Mouse (Mus musculus) cerebellum, postnatal 25 days (tissue): ENCODE measurements around the gene Krtap1-3.
"Not testable (repeated sequence)": the region's sequence is repeated elsewhere in the genome, so short reads cannot be mapped to it uniquely, and the experiment has no call there.

Experiments used
- DNase-seq, 2 experiments: peaks; one replicate each; pipeline ENCODE4 v3.0.0; 2021; ENCODE audit warnings: mixed read lengths in 2 of 2

The Krtap1-3 gene

GRCm38 (mm10) chr11:99590981-99591380, at the start of gene Krtap1-3:
Krtap1-3 (minus strand) TSS chr11:99591339.
- DNase-seq = no peak

GRCm38 (mm10) chr11:99640926-99641325, 49.8 kb upstream of the Krtap1-3 start:
- no peak for DNase-seq

DNA sequence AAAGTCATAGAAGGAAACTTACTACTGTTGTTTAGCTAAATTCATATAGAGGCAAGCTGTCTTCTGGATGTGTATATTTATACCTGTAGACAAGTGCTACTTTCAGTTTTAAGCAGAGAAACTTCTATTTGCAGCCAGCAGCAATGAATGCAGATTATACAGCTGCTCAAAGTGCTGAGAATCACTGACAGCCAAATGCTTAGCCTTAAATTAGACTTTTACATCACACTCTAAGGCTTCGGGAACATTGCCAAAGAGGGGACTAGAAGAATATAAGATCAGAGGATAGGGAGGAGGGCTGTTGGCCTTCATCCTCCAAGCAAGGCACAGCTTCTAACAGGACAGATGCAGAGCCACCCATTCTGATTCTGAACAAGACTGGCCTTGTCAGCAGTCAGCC, 45.9 kb upstream of the Krtap1-3 start:
- DNase-seq = no peak

GRCm38 (mm10) chr11:99634653-99635134, 43.6 kb upstream of the Krtap1-3 start, which contains the start of gene Krtap4-2:
Krtap4-2 (minus strand) TSS chr11:99635084.
- DNase-seq = no peak

DNA sequence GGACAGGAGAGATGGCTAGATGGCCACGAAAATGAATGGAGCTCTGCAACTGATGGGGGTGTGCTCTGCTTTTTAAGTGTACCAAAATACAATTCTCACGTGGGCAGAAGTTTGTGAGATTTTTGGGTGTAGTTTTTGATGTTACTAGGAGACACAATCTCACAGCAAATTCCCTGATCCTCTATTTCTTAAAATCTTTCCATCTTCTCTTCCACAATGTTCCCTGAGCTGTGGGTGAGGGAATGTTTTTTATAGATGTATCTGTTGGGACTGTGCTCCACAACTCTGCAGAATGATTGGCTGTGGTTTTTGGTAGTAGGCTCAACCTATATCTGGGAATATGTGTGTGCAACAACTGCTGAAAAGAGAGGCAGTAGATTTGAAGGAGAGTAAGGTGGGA, 42.2 kb upstream of the Krtap1-3 start:
- DNase-seq = no peak

DNA sequence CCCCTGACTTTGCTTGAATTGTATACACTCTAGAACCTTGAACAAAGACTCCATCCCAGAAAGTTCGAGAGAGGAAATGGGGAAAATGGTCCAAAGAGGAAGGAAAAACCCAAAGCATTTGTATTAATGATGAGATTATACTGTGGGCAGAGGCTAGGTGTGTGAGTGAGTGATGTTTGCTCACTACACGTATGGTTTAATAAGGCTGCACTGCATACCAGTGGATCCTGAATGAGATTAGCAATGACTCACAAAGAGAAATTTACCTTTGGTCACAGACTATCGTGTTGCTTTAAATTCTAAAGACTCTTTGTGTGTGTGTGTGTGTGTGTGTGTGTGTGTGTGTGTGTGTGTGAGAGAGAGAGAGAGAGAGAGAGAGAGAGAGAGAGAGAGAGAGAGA, 39.8 kb upstream of the Krtap1-3 start:
- DNase-seq = no peak

DNA sequence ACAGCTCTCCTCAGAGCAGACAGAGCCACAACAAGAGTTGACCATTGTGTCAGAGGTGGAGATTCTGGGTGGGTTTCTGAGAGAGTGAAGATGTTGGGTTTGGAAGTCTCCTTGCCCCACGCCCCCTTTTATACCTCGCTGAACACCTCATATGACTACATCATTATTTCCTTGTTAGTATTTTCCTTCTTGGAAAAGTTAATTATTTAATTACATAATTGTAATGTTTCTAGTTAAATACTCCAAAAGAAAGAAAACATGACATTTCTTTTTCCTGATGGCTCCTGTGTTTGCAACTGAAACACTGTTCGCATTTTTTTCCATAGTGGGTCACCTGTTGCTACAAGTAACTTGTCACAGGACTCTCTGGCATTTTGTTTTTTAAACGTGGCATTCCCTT, 37.0 kb upstream of the Krtap1-3 start, which contains the start of gene Krtap4-1:
Gene Krtap4-1, minus strand, starts transcription at position 101 of the 400 bp plus-strand sequence.
- DNase-seq = no peak

DNA sequence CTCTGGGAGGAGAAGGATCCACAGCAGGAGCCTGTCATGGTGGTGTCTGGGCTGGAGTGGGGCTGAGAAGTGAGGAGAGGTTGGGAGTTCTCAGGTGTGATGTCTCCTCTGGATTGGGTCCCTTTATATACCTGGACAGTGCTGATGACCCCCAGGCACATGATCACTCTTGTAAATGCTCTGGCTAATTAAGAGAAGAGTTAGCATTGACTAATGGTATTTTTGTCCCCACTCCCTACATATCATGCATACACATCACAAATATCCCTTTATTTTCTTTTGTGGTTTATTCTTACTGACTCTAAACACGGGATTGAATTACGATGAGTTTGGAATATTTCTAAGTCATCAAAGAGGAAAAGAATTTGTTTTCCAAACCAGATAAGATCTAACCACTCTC, 29.2 kb upstream of the Krtap1-3 start, which contains the start of gene Gm11562:
Gene Gm11562, minus strand, starts transcription at position 101 of the 400 bp plus-strand sequence.
- no peak for DNase-seq

DNA sequence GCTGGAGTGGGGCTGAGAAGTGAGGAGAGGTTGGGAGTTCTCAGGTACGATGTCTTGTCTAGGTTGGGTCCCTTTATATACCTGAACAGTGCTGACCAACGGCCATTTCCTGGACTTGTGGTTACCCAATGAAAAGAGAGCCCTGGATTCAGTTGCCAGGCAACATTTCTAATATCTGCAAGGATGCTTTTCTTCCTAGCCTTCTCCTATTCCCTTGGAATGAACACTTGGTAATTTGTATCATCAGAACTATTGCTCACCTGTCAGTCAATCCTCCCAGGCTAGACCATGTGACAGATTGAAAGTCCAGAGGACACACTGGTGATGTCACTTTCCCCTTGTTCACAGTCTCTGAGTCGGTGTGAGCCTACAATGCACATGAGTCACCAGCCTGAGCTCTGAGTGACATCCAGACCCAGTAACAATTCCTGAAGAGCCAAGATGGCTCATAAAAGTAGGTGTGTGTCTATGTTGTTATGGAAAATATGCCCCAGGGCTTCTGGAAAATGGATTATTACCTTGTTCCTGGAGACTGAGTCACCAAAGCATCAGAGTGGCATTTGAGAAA, 23.7 kb upstream of the Krtap1-3 start, which contains the start of gene Krtap2-4:
Gene Krtap2-4, minus strand, starts transcription at position 51 of the 568 bp plus-strand sequence.
- DNase-seq = no peak

DNA sequence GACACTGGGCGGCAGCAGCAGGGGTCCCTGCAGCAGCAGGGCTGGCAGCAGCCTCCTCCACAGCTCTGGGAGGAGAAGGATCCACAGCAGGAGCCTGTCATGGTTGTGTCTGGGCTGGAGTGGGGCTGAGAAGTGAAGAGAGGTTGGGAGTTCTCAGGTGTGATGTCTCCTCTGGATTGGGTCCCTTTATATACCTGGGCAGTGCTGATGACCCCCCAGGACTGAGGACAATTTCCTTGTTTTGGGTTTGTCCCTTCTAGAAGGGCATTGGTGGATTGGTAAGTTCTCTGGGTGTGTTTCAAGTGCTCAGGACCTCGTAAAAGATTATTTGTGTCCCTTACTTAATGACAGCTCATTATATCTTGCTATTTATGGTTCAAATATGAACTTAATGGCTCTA, 18.9 kb upstream of the Krtap1-3 start, which contains the start of gene Gm11937:
Gene Gm11937, minus strand, starts transcription at position 101 of the 400 bp plus-strand sequence.
- not testable (repeated sequence) for DNase-seq

- peak; percentile 9 to 18 for DNase-seq
These were observed 18.0 kb upstream of the Krtap1-3 start for GRCm38 (mm10) chr11:99609126-99609525.

DNA sequence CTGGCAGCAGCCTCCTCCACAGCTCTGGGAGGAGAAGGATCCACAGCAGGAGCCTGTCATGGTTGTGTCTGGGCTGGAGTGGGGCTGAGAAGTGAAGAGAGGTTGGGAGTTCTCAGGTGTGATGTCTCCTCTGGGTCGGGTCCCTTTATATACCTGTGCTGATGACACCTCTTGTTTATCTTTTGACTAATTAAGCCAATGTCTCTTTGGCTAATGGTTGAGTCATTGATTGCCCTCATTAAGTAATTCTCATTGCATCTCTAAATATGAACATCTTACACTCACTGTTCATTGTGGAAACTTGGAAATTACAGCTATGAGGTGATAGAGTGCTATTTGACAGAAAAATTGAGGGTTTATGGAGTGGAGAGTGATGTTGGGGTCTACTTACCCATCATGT, 12.1 kb upstream of the Krtap1-3 start, which contains the start of gene Gm11938:
Gene Gm11938, minus strand, starts transcription at position 101 of the 400 bp plus-strand sequence.
- not testable (repeated sequence) for DNase-seq

GRCm38 (mm10) chr11:99597742-99598141, 6.6 kb upstream of the Krtap1-3 start, which contains the start of gene Krtap9-3:
Krtap9-3 (minus strand) TSS chr11:99598105.
- DNase-seq = not testable (repeated sequence)

DNA sequence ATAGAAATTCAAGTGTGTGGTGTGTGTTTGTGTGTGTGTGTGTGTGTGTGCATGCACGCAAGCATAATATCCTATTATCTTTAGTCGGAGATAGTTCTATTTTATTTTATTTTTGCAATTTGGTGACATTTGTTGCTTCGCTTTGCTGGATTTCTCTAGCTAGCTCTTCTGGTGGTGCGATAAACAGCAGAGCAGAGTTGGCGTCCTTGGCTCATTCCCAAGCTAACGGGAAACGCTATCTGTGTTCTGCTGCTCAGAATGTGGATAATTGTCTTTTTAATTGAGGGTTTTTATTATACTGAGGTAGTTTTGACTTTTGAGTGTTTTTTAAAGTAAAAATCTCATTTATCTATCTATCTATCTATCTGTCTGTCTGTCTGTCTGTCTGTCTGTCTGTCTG, 6.0 kb downstream of the Krtap1-3 start:
- DNase-seq = no peak

DNA sequence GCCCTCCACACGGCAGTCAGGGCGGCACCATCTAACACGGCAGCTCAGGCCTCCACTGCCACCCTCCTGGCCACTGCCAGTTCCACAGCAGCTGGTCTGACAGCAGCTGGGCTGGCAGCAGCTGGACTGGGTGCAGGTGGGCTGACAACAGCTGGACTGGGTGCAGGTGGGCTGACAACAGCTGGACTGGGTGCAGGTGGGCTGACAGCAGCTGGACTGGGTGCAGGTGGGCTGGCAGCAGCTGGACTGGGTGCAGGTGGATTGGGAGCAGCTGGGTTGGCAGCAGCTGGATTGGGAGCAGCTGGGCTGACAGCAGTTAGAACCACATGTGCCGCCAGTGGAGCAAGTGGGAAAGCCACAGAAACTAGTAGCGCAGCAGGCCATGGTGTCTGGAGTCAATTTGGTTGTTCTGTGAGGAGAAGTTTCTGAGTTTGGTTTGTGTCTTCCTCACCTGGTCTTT, 7.9 kb downstream of the Krtap1-3 start, which contains the start of gene Krtap1-4:
Gene Krtap1-4, minus strand, starts transcription at position 410 of the 460 bp plus-strand sequence.
- no peak for DNase-seq

DNA sequence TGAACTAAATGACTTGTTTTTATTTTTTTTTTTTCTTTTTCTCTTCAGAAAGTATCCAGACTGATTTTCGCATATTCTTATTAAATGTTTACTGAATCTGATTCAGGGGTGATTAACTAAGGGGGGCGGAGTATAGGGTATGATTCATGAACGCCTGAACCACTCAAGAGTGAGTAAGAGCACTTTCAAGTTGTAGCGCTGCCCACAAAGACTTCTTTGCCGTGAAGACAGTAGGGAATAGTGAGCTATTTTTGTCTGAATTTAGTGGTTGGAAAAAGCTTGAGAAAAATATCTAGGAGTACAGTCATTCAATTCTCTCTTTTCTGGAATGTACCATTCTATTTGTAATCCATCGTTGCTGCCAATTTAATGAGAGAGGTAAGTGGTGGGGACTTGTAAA, 9.6 kb downstream of the Krtap1-3 start:
- DNase-seq = no peak

- no peak for DNase-seq
These were observed 10.1 kb downstream of the Krtap1-3 start for GRCm38 (mm10) chr11:99581051-99581450.

DNA sequence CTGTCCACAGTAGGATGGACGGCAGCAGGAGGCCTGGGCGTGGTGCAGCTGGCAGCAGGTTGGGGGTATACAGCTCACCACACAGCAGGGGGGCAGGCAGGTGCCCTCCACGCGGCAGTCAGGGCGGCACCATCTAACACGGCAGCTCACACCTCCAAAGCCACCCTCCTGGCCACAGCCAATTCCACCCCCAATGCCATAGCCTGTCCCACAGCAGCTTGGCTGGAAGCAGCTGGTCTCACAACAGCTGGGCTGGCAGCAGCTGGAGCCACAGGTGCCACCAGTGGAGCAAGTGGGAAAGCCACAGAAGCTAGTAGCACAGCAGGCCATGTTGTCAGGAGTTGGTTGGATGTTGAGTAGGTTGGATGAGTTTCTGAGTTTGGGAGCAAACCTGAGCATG, 10.5 kb downstream of the Krtap1-3 start, which contains the start of gene Krtap1-5:
Gene Krtap1-5, minus strand, starts transcription at position 381 of the 400 bp plus-strand sequence.
- DNase-seq = no peak

GRCm38 (mm10) chr11:99574106-99574505, 17.0 kb downstream of the Krtap1-3 start:
- peak; percentile 66 to 81 for DNase-seq

DNA sequence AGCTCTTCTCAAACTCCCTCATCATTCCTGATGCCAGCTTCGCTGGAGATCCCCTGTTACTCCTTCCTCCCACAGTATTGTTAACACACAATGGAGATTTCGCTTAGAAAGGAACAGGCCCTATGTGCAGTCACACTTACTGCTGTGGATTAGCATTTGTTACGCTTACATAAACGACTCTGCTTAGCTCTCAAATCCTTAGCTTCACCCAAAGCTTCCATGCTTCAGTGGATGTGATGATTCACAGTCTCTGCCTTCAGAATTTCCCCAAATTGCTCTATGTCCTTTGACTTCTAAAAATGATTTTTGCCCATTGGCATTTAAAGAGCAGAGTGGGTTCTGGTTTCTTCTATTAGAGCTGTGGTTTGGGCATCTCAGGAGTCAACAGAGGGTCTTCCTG, 18.0 kb downstream of the Krtap1-3 start:
- no peak for DNase-seq

- no peak for DNase-seq
These were observed 24.6 kb downstream of the Krtap1-3 start, which contains the start of gene Krtap3-1 for GRCm38 (mm10) chr11:99566530-99566929. Krtap3-1 (minus strand) TSS chr11:99566630.

DNA sequence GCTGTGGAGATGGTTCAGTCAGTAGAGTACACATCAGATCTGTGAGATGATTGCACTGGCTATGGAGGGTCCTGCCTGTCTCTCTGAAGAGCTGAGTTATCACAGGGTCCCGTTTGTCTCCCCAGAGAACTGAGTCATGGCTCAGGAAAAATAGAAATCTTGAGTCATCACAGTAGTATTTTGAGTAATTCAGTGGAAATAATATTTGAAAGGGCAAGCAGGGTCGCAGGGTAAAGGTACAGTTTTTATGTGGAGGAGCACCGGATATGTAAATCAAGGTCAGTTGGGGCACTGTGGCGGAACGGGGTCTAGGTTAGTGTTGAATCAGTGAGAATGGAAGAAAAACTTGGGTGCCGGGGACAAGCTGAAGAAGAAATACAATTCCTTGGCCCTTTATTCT, 28.6 kb downstream of the Krtap1-3 start:
- DNase-seq = no peak

GRCm38 (mm10) chr11:99559366-99559765, 31.8 kb downstream of the Krtap1-3 start, which contains the start of gene Gm11939:
Gm11939 (minus strand) TSS chr11:99559466.
- DNase-seq = no peak
